Mouse (Mus musculus) cerebellum, adult 2 months (tissue): ENCODE data around the gene Prkar2b. TPM values are rescaled to one million over a fixed set of nuclear protein-coding genes. Genes with fewer than 3 reads are reported as not detected.

Experiments
- DNase-seq, 2 experiments: peaks; one replicate each; pipeline ENCODE4 v3.0.0; 2021
- H3K27ac ChIP-seq: fragments of 200-500 bp; 2 replicates; pipeline ENCODE4 v1.5.1; 2012; ENCODE audit warnings: low read length, control low read depth, inconsistent platforms; ENCODE audit not compliant: insufficient read depth
- H3K27me3 ChIP-seq: fragments of 200-500 bp; 2 replicates; pipeline ENCODE4 v1.6.1; 2012; ENCODE audit warnings: inconsistent platforms, mild to moderate bottlenecking, low read length, moderate library complexity; ENCODE audit not compliant: control insufficient read depth, insufficient read depth
- H3K4me1 ChIP-seq: fragments of 200-500 bp; 2 replicates; pipeline ENCODE4 v1.6.1; 2011; ENCODE audit warnings: low read length; ENCODE audit not compliant: control insufficient read depth, insufficient read depth
- H3K4me3 ChIP-seq: fragments of 200-500 bp; replicated peaks from 2 replicates; pipeline ENCODE3; 2011; ENCODE audit warnings: mild to moderate bottlenecking, low read depth, low read length, control low read depth; ENCODE audit not compliant: insufficient read depth
- CTCF ChIP-seq: fragments of 200-500 bp; IDR thresholded peaks from 2 replicates; pipeline ENCODE4 v1.5.1; 2011; ENCODE audit warnings: low read depth, mild to moderate bottlenecking, control low read depth, low read length, moderate library complexity, borderline replicate concordance; ENCODE audit not compliant: insufficient read depth
- POLR2A ChIP-seq: fragments of 200-500 bp; IDR thresholded peaks from 2 replicates; pipeline ENCODE4 v1.6.1; 2011; ENCODE audit warnings: low read length, control low read depth, borderline replicate concordance; ENCODE audit not compliant: insufficient read depth
- WGBS: fragments of 180-500 bp; shearing (Covaris S2); methylation state at CpG from one replicate; pipeline ENCODE4 v1.1.7; 2018; 5-methylcytosine and 5-hydroxymethylcytosine counted together
- polyA plus RNA-seq: library from polyadenylated mRNA; depleted of rRNA; stranded (reverse); fragments of >200 nt; gene quantifications from 2 replicates; pipeline ENCODE4 v1.2.3, GENCODE M21; 2012

Prkar2b gene
- polyA plus RNA-seq, 1 experiment, result 11.9 TPM

DNA sequence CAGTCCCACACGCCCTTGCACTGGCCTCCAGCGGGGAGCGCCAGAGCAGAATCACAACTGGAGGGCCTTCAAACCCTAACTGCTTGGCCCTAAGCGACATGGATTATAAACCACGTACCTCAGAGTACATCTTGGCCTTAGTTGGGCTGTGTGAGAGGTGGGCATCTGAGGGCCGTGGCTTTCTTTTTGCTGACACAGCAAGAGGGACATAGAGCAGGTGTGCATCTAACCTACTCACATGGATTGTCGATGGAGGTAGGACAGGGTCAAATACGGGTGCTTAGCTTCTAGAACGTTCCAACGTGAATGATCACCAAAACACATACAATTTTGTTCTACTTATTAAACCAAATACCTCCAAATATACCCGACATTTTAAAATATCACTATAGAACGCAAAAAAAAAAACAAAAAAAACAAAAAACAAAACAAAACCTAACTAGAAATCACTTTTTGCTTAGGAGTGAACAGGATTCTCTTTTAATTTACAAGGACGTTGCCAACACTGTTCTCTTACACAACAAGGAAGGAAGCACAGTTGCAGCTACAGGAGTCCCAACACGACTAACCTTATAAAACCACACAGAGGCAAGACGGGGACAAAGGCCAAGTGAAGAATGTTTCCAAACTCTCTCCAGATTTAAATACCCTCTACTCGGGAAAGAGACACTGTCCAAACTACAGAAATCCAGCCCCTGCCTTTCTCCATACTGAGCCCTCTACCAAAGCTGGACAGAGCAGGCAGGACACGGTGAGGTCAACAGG, 15.3 kb downstream of the Prkar2b start:
- H3K27me3 ChIP-seq, result no peaks in the 10 kb centered on the region
- H3K27ac ChIP-seq, result no peak overlapping the region
- H3K4me3 ChIP-seq, result no peak overlapping the region
- no peak for DNase-seq
- TF ChIP-seq POLR2A, result no peak
- no peak for TF ChIP-seq CTCF
- WGBS, result 91% methylated on average over 17 of the region's 17 CpGs
- H3K4me1 ChIP-seq, result no peaks in the 10 kb centered on the region

DNA sequence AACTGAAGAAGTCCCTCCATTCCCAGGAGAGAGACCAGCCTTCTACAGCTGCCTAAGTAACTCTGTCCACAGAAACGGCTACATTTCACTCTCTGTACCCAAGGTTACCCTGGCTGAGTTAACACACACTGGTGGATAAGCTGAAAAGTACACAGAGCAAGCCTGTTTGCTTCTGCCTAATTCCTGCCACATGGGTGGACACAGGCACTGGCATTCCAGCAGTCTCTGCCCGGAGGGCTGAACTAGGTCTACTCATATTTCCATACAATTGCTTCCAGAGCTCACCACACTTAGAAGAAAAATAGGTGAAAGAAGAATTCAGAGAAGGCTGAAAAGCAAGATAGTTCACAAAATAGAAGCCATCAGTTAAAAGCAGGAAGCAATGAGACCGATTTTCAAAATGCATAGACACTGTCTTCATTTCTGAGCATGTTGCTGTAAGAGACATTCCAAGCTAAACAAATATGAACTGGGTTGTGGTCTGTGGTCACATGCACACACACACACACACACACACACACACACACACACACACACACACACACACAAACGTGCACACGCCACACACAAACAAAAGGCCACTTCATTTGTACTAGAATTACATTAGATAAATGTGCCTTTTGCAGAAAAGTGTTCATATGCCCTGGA, 16.5 kb downstream of the Prkar2b start:
- H3K4me3 ChIP-seq, result no peak overlapping the region
- no peak overlapping the region for H3K27ac ChIP-seq
- no peaks in the 10 kb centered on the region for H3K27me3 ChIP-seq
- no peak for TF ChIP-seq POLR2A
- TF ChIP-seq CTCF, result no peak
- 83% methylated on average over 5 of the region's 5 CpGs for WGBS
- DNase-seq, result no peak
- H3K4me1 ChIP-seq, result no peaks in the 10 kb centered on the region

DNA sequence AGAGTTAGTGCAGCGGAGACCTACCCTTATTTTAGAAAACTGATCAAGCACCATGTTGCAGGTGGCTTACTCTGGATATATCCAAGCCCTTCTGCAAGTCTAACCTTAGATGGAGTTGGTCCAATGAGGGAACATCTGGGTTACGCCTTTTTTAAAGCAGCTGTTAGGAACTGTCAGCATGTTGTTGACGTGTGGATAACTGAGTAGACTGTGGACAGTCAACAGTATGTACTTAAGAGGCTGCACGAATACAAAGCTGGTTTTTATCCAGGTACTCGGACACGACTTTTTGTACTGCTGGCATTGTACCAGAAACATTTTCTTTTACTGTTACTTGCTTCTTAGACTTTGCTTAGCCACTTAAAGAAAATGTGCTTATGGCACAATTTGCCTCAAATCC, 27.6 kb downstream of the Prkar2b start:
- TF ChIP-seq CTCF (no peak), POLR2A (no peak)
- no peak overlapping the region for H3K27ac ChIP-seq
- WGBS, result 73% methylated on average over 6 of the region's 6 CpGs
- no peaks in the 10 kb centered on the region for H3K27me3 ChIP-seq
- DNase-seq, result no peak
- H3K4me3 ChIP-seq, result no peak overlapping the region
- no peaks in the 10 kb centered on the region for H3K4me1 ChIP-seq

DNA sequence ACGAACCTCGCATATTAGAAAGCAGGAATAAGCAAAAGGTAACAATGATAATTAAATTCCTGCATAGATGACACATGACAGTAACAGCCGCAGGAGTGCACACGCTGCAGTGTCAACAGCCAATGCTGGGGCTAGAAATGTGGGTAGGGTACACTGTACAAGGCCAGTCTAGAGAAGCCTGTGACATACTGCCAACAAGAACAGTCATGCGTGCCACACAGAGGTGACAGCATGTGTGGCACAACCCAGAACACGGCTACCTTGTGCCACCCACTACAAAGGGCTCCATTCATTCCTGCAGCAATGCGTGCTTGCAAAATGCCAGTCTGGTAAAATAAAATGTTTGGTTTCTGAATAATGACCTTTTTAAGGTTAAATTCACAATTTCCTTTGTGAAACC, 28.2 kb downstream of the Prkar2b start:
- Histone ChIP-seq H3K27ac (no peak overlapping the region), H3K27me3 (no peaks in the 10 kb centered on the region), H3K4me3 (no peak overlapping the region), H3K4me1 (no peaks in the 10 kb centered on the region)
- TF ChIP-seq CTCF, result no peak
- no peak for TF ChIP-seq POLR2A
- no peak for DNase-seq
- WGBS, result 76% methylated on average over 7 of the region's 7 CpGs

DNA sequence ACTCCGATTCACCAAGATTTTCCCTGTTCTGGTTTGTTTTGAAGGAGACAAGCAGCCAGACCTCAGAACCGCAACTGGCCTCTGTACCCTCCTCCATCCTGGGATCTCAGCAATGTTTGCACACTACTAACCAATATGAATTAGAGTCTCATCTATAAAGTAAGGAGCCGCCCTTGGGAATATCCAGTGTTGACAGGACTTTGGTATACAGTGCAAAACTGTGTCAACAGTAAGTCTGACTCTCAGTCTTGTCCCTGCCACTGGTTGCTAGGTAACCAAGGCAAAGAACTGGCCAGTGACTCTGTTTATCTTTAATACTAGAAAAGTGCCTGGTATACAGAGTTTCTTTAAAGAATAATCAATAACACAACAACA, 42.7 kb downstream of the Prkar2b start:
- Histone ChIP-seq H3K4me3 (no peak overlapping the region), H3K4me1 (no peaks in the 10 kb centered on the region), H3K27ac (no peak overlapping the region), H3K27me3 (no peaks in the 10 kb centered on the region; the same call in 1 of the 2 replicates)
- TF ChIP-seq CTCF (no peak), POLR2A (no peak)
- 89% methylated on average over 3 of the region's 3 CpGs for WGBS
- DNase-seq, result no peak

DNA sequence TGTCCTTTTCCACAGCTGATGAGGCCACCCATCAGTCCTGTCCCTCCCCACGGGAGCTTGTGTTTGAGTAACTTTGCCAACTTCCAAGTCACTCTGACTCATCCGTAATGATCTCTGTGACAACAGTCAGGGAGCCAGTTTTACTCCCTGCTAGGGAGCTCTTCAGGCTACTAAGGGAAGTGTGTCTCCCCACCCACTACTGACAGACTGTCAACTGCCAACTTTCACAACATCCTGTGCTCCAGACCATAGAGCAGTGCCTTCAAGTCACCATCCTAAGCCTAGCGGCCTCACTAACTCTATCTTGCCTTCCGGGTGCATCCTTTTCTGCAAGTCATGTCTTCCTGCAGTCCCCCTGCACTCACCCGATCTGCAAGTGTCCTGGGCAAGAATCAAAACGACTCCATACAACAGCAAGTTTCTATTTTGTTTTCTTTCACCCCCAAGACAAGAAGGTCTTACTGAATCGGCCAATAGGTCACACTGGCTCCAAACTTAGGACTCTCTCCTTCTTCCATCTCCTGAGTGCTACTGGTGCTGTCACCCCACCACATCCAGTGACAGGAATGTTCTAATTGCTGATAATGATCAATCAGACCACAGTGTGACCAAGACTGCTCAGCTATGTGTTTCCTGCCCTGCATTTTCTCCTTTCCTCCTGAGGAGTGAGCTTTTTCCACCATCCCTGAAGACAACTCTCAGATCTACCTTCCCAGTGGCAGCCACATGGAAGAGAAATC, 43.3 kb downstream of the Prkar2b start:
- no peak for TF ChIP-seq CTCF
- no peak for TF ChIP-seq POLR2A
- DNase-seq, result no peak
- no peaks in the 10 kb centered on the region; the same call in 1 of the 2 replicates for H3K27me3 ChIP-seq
- H3K27ac ChIP-seq, result no peak overlapping the region
- H3K4me3 ChIP-seq, result no peak overlapping the region
- WGBS, result 63% methylated on average over 7 of the region's 7 CpGs
- no peaks in the 10 kb centered on the region for H3K4me1 ChIP-seq

DNA sequence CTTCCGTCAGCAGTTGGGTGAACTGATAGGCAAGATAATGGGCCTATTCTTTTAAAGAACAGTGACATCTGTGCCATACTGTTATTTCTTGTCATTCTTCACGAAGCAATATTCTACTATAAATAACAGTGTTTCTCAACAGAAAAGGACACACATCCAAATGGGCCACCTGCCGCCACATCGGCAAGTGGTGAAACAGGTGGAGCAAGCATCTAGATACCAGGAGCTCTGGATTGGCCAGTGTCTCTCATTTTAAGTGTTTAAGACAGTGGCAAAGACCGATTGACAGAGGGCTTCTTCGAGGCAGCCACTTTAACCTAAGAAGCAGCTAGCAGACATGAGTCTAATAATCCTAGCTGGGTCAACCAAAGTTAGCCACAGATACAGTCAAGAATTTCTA, 44.6 kb downstream of the Prkar2b start:
- Histone ChIP-seq H3K4me3 (no peak overlapping the region), H3K27ac (no peak overlapping the region), H3K27me3 (no peaks in the 10 kb centered on the region; the same call in 1 of the 2 replicates), H3K4me1 (no peaks in the 10 kb centered on the region)
- WGBS, result 92% methylated on average over 6 of the region's 6 CpGs
- no peak for DNase-seq
- no peak for TF ChIP-seq POLR2A
- TF ChIP-seq CTCF, result no peak
